Mouse (Mus musculus) forebrain, embryonic 10.5 days (tissue): Measurements from ENCODE around the gene Gramd4. TPM values are rescaled to one million over a fixed set of nuclear protein-coding genes. Genes with fewer than 3 reads are reported as not detected.
A peak's percentile ranks its signal among the peaks of the same experiment; 100 is the strongest.
"Not testable (repeated sequence)": the region's sequence is repeated elsewhere in the genome, so short reads cannot be mapped to it uniquely, and the experiment has no call there.

Experiments used
- DNase-seq: peaks from one replicate; pipeline ENCODE4 v3.0.0-alpha.2; 2017; ENCODE audit warnings: low spot score; ENCODE audit errors: extremely low spot score
- H3K27ac ChIP-seq: fragments of 300-500 bp; sonication (generic); 2 replicates; pipeline ENCODE4 v1.5.1; 2016; ENCODE audit warnings: mild to moderate bottlenecking
- H3K27me3 ChIP-seq: fragments of 300-500 bp; sonication (generic); 2 replicates; pipeline ENCODE4 v1.6.1; 2016; ENCODE audit warnings: mild to moderate bottlenecking; ENCODE audit not compliant: poor library complexity, severe bottlenecking
- H3K36me3 ChIP-seq: fragments of 300-500 bp; sonication (generic); replicated peaks from 2 replicates; pipeline ENCODE4 v1.6.1; 2016; ENCODE audit warnings: mild to moderate bottlenecking, moderate library complexity
- H3K4me1 ChIP-seq: fragments of 300-500 bp; sonication (generic); 2 replicates; pipeline ENCODE4 v1.6.1; 2016
- H3K4me3 ChIP-seq: fragments of 300-500 bp; sonication (generic); 2 replicates; pipeline ENCODE4 v1.5.1; 2016; ENCODE audit warnings: mild to moderate bottlenecking, moderate library complexity
- H3K9me3 ChIP-seq: fragments of 300-500 bp; sonication (generic); 2 replicates; pipeline ENCODE4 v1.6.1; 2016; ENCODE audit warnings: mild to moderate bottlenecking, moderate library complexity
- WGBS: fragments of 180-500 bp; shearing (Covaris S2); methylation state at CpG from one replicate; pipeline ENCODE4 v1.1.7; 2016; 5-methylcytosine and 5-hydroxymethylcytosine counted together
- polyA plus RNA-seq: library from polyadenylated mRNA; unstranded; fragments of >200 nt; fragmentation: Nextera tagmentation; extraction: Ambion mirVana; gene quantifications from 2 replicates; pipeline ENCODE4 v1.2.1, GENCODE M21; 2016

Gene Gramd4
- polyA plus RNA-seq, 1 experiment from 2014 or later, result 16.2 TPM

DNA sequence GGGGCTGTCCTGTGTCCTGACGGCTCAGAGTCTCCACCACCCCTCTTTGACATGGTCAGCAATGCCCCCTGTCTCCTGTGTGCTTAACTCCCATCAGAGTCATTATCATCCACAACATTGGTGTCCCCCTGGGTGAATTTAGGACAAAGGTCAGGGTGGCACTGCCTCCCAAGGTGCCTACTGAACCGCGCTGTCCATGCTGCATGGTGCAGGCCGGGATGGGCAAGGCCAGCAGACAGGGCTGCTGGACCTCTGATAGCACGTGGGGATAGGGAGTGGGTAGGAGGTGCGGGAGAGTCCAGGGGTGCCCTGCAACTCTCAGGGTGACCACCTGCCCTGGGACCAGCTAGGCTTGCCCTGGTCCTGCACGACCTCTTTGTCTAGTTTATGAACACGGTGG is 89.4 kb downstream of the Gramd4 start:
- Histone ChIP-seq H3K36me3 (peaks cover 57% of the 10 kb centered on the region), H3K27me3 (no peaks in the 10 kb centered on the region), H3K4me3 (no peak overlapping the region), H3K4me1 (no peaks in the 10 kb centered on the region), H3K27ac (no peak overlapping the region), H3K9me3 (no peaks in the 10 kb centered on the region)
- WGBS, result 90% methylated on average over 8 of the region's 8 CpGs
- no peak for DNase-seq

- no peaks in the 10 kb centered on the region for H3K4me1 ChIP-seq
- DNase-seq, result no peak
- 68% methylated on average over 4 of the region's 4 CpGs for WGBS
- no peak overlapping the region for H3K27ac ChIP-seq
- no peaks in the 10 kb centered on the region for H3K27me3 ChIP-seq
- no peaks in the 10 kb centered on the region for H3K9me3 ChIP-seq
- H3K4me3 ChIP-seq, result no peak overlapping the region
- peaks cover 69% of the 10 kb centered on the region for H3K36me3 ChIP-seq
Observed at GRCm38 (mm10) chr15:86150593-86150992, 93.1 kb downstream of the Gramd4 start.

DNA sequence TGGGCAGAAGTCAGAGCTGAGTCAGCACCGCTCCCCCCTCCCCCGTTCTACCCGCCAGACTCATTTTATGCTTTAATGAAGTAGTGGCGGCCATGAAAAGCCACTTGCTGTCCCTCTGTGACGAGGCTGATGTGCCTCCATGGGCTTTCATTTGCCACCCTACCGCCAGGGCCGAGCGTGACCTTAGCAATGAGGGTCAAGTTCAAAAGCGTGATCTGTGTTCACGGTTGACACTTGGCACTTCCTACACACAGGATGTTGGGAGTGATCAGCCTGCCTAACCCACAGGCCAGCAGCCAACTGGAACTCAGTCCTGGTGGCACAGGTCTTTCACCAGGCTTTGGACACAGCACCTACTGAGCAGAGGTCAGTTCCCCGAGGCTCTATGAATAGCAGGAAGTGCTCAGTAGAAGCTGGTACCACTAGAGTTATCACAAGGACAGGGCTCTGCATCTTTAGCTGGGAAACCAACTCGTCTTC is 96.0 kb downstream of the Gramd4 start:
- WGBS, result 87% methylated on average over 12 of the region's 12 CpGs

DNA sequence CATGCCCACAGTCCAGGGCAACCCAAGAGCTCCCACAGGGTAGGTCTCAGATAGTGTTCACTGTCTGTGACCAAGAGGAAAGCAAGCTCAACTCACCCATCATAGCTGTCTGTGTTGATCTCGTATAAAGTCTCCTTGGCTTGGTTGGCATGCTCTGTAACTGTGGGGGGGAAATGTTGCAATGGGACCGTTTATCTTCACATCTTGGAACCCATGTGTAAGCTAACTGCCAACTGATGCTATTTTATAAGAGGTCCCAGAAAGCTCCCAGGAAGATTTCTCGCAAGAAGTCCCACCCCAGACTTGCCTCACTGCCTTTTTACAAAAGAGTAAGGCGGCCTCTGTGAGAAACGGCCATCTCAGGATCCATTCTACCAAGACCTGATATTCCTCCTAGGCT is 99.0 kb downstream of the Gramd4 start:
- peaks cover 45% of the 10 kb centered on the region for H3K36me3 ChIP-seq
- H3K9me3 ChIP-seq, result no peaks in the 10 kb centered on the region
- H3K4me3 ChIP-seq, result no peak overlapping the region
- H3K4me1 ChIP-seq, result no peaks in the 10 kb centered on the region
- no peak overlapping the region for H3K27ac ChIP-seq
- no peak for DNase-seq
- 86% methylated on average over 5 of the region's 5 CpGs for WGBS
- H3K27me3 ChIP-seq, result no peaks in the 10 kb centered on the region

More for the DNA sequence above, 96.0 kb downstream of the Gramd4 start:
- Histone ChIP-seq H3K27me3 (no peaks in the 10 kb centered on the region), H3K27ac (no peak overlapping the region), H3K4me3 (no peak overlapping the region), H3K36me3 (peaks cover 58% of the 10 kb centered on the region), H3K4me1 (no peaks in the 10 kb centered on the region), H3K9me3 (no peaks in the 10 kb centered on the region)
- DNase-seq, result no peak

GRCm38 (mm10) chr15:86159093-86159492 is 101.6 kb downstream of the Gramd4 start:
- Histone ChIP-seq H3K9me3 (peaks cover 3% of the 10 kb centered on the region; the same call in 1 of the 2 replicates), H3K4me1 (no peaks in the 10 kb centered on the region), H3K36me3 (peaks cover 46% of the 10 kb centered on the region), H3K27ac (no peak overlapping the region), H3K27me3 (no peaks in the 10 kb centered on the region), H3K4me3 (no peak overlapping the region)
- no peak for DNase-seq
- WGBS, result 91% methylated on average over 16 of the region's 16 CpGs

- 94% methylated on average over 5 of the region's 5 CpGs for WGBS
- Histone ChIP-seq H3K27ac (no peak overlapping the region), H3K27me3 (no peaks in the 10 kb centered on the region), H3K4me3 (no peak overlapping the region), H3K9me3 (peaks cover 3% of the 10 kb centered on the region; the same call in 1 of the 2 replicates), H3K36me3 (peaks cover 42% of the 10 kb centered on the region), H3K4me1 (no peaks in the 10 kb centered on the region)
- no peak for DNase-seq
Observed at GRCm38 (mm10) chr15:86159719-86160118, 102.2 kb downstream of the Gramd4 start.

- no peaks in the 10 kb centered on the region for H3K27me3 ChIP-seq
- WGBS, result 83% methylated on average over 10 of the region's 10 CpGs
- no peak overlapping the region for H3K27ac ChIP-seq
- H3K4me3 ChIP-seq, result no peak overlapping the region
- no peaks in the 10 kb centered on the region for H3K4me1 ChIP-seq
- peaks cover 35% of the 10 kb centered on the region for H3K36me3 ChIP-seq
- DNase-seq, result no peak
- H3K9me3 ChIP-seq, result peaks cover 3% of the 10 kb centered on the region; the same call in 1 of the 2 replicates
Observed at GRCm38 (mm10) chr15:86160906-86161305, 103.4 kb downstream of the Gramd4 start.

DNA sequence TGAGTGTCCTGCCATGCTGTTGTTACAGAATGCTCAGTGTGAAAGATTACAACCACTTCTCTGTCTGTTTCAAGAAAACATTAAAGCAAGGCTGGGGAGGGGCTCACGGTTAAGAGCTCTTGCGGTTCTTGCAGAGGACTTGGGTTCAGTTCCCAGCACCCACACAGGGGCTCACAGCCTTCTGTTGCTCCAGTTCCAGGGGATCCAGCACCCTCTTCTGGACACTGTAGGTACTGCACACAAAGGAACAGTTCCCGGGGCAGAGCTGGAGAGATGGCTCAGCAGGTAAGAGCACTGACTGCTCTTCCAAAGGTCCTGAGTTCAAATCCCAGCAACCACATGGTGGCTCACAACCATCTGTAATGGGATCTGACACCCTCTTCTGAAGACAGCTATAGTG is 104.3 kb downstream of the Gramd4 start:
- H3K4me3 ChIP-seq, H3K27me3 ChIP-seq, DNase-seq, H3K9me3 ChIP-seq, H3K27ac ChIP-seq, H3K4me1 ChIP-seq: not testable (repeated sequence)
- H3K36me3 ChIP-seq, result peaks cover 30% of the 10 kb centered on the region
- 94% methylated on average over 3 of the region's 3 CpGs for WGBS

GRCm38 (mm10) chr15:86164718-86165345 is 107.3 kb downstream of the Gramd4 start:
- no peak overlapping the region for H3K27ac ChIP-seq
- H3K9me3 ChIP-seq, result peaks cover 3% of the 10 kb centered on the region; the same call in 1 of the 2 replicates
- DNase-seq, result no peak
- H3K27me3 ChIP-seq, result no peaks in the 10 kb centered on the region
- H3K4me3 ChIP-seq, result no peak overlapping the region
- peaks cover 30% of the 10 kb centered on the region for H3K36me3 ChIP-seq
- peaks cover 21% of the 10 kb centered on the region for H3K4me1 ChIP-seq
- WGBS, result 90% methylated on average over 21 of the region's 21 CpGs

- Histone ChIP-seq H3K36me3 (peaks cover 30% of the 10 kb centered on the region), H3K27ac (no peak overlapping the region), H3K27me3 (no peaks in the 10 kb centered on the region), H3K4me1 (peaks cover 23% of the 10 kb centered on the region), H3K4me3 (no peak overlapping the region), H3K9me3 (peaks cover 3% of the 10 kb centered on the region; the same call in 1 of the 2 replicates)
- WGBS, result 91% methylated on average over 24 of the region's 24 CpGs
- DNase-seq, result no peak
Observed at GRCm38 (mm10) chr15:86165811-86166590, 108.5 kb downstream of the Gramd4 start.

GRCm38 (mm10) chr15:86167032-86167655 is 109.6 kb downstream of the Gramd4 start:
- whole genome bisulfite sequencing, result 92% methylated on average over 7 of the region's 7 CpGs
- no peak for DNase-seq

GRCm38 (mm10) chr15:86167787-86168504 is 110.5 kb downstream of the Gramd4 start:
- 82% methylated on average over 10 of the region's 10 CpGs for WGBS
- H3K4me3 ChIP-seq, result no peak overlapping the region
- H3K27ac ChIP-seq, result peak overlapping the region; percentile 60
- H3K27me3 ChIP-seq, result no peaks in the 10 kb centered on the region
- H3K9me3 ChIP-seq, result no peaks in the 10 kb centered on the region
- H3K36me3 ChIP-seq, result peaks cover 14% of the 10 kb centered on the region; the same call in 1 of the 2 replicates
- DNase-seq, result no peak
- peaks cover 39% of the 10 kb centered on the region for H3K4me1 ChIP-seq

More at GRCm38 (mm10) chr15:86167032-86167655, 109.6 kb downstream of the Gramd4 start:
- Histone ChIP-seq H3K27me3 (no peaks in the 10 kb centered on the region), H3K36me3 (peaks cover 19% of the 10 kb centered on the region), H3K4me1 (peaks cover 31% of the 10 kb centered on the region), H3K9me3 (no peaks in the 10 kb centered on the region), H3K4me3 (no peak overlapping the region), H3K27ac (no peak overlapping the region)
